Mouse (Mus musculus) spleen, adult 2 months (tissue): ENCODE results near the gene Slc15a2.

Experiments
- CTCF ChIP-seq: fragments of 200-500 bp; IDR thresholded peaks from 2 replicates; pipeline ENCODE4 v1.5.1; 2011; ENCODE audit warnings: mild to moderate bottlenecking, inconsistent platforms; ENCODE audit not compliant: insufficient read depth, insufficient read length, insufficient replicate concordance; ENCODE audit errors: extremely low read depth
- POLR2A ChIP-seq: fragments of 200-500 bp; IDR thresholded peaks from 2 replicates; pipeline ENCODE4 v1.6.1; 2011; ENCODE audit warnings: low read depth, low read length, inconsistent platforms

- TF ChIP-seq POLR2A (no peak), CTCF (no peak)
Observed at GRCm38 (mm10) chr16:36722739-36723138, 62.0 kb downstream of the Slc15a2 start.
